Mouse (Mus musculus) heart, embryonic 10.5 days (tissue): ENCODE measurements around the gene Nphs1. TPM values are rescaled to one million over a fixed set of nuclear protein-coding genes. Genes with fewer than 3 reads are reported as not detected.

ENCODE experiments used
- DNase-seq: peaks from one replicate; pipeline ENCODE4 v3.0.0-alpha.2; 2017; ENCODE audit warnings: low spot score
- H3K27ac ChIP-seq: fragments of 300-500 bp; sonication (generic); 2 replicates; pipeline ENCODE4 v1.5.1; 2016; ENCODE audit warnings: mild to moderate bottlenecking
- H3K27me3 ChIP-seq: fragments of 300-500 bp; sonication (generic); 2 replicates; pipeline ENCODE4 v1.6.1; 2016; ENCODE audit warnings: mild to moderate bottlenecking; ENCODE audit not compliant: poor library complexity, insufficient read depth, severe bottlenecking
- H3K36me3 ChIP-seq: fragments of 300-500 bp; sonication (generic); 2 replicates; pipeline ENCODE4 v1.6.1; 2016; ENCODE audit warnings: mild to moderate bottlenecking, moderate library complexity
- H3K4me1 ChIP-seq: fragments of 300-500 bp; sonication (generic); 2 replicates; pipeline ENCODE4 v1.6.1; 2016; ENCODE audit warnings: mild to moderate bottlenecking
- H3K4me3 ChIP-seq: fragments of 300-500 bp; sonication (generic); 2 replicates; pipeline ENCODE4 v1.5.1; 2016; ENCODE audit warnings: mild to moderate bottlenecking, moderate library complexity
- H3K9me3 ChIP-seq: fragments of 300-500 bp; sonication (generic); 2 replicates; pipeline ENCODE4 v1.6.1; 2016; ENCODE audit warnings: mild to moderate bottlenecking, moderate library complexity
- WGBS: fragments of 180-500 bp; shearing (Covaris S2); methylation state at CpG from one replicate; pipeline ENCODE4 v1.1.7; 2016; 5-methylcytosine and 5-hydroxymethylcytosine counted together
- polyA plus RNA-seq: library from polyadenylated mRNA; unstranded; fragments of >200 nt; fragmentation: Nextera tagmentation; extraction: Ambion mirVana; gene quantifications from 2 replicates; pipeline ENCODE4 v1.2.1, GENCODE M21; 2016

The Nphs1 gene
- polyA plus RNA-seq, 1 experiment from 2014 or later, result 0.55 TPM

DNA sequence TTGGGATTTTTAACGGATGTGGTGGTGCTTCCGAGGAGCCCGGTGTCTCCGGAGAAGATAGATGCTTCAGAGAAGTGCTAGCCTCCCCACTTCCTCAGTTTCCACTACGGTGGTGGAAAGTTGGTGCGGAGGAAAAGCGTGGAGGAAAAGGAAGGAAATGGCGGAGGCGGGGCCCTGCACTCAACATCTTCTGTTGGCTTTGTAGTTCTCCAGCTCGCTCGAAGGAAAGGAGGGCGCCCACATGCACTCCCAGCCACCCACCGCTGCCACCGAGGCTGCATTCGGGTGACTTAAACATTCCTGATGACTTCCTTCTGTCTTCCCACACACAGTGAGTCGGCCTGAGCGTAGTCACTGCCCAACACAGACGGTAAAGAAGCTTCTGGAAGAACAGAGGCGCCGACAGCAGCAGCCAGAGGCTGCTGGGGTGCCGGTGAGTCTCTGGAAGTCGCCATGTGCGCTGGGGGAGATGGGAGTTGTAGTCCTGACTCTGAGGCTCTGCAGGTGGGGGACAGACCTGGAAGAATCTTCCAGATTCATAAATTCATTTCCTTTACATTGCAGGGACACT is 35.0 kb upstream of the Nphs1 start:
- Histone ChIP-seq H3K27ac (peak overlapping the region; percentile 75), H3K27me3 (peaks cover 33% of the 10 kb centered on the region; the same call in 1 of the 2 replicates)
- WGBS, result 24% methylated on average over 23 of the region's 23 CpGs

DNA sequence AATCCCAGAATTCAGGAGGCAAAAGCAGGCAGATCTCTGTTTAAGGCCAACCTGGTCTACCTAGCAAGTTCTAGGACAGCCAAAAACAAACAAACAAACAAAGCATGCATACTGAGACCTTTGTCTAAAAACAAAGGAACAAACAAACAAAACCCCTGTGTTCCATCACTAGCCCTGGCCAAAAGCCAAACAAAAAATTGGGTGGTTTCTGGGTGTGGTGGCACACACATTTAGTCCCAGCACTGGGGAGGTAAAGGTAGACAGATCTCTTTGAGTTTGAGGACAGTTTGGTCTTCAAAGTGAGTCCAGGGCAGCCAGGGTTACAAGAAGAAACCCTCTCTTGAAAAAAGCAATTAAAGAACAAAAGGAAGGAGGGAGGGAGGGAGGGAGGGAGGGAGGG is 28.8 kb upstream of the Nphs1 start:
- H3K4me1 ChIP-seq, result no peaks in the 10 kb centered on the region; the same call in 1 of the 2 replicates
- no peak overlapping the region for H3K27ac ChIP-seq
- H3K36me3 ChIP-seq, result peaks cover 23% of the 10 kb centered on the region
- no peaks in the 10 kb centered on the region for H3K9me3 ChIP-seq
- no peak for DNase-seq
- no peak overlapping the region for H3K4me3 ChIP-seq
- no peaks in the 10 kb centered on the region; the same call in 1 of the 2 replicates for H3K27me3 ChIP-seq

More for the DNA sequence above, 35.0 kb upstream of the Nphs1 start:
- no peak for DNase-seq
- Histone ChIP-seq H3K36me3 (peaks cover 19% of the 10 kb centered on the region), H3K4me3 (peak overlapping the region; percentile 66), H3K9me3 (no peaks in the 10 kb centered on the region), H3K4me1 (peaks cover 18% of the 10 kb centered on the region)

GRCm38 (mm10) chr7:30430191-30430590 is 27.9 kb upstream of the Nphs1 start:
- Histone ChIP-seq H3K9me3 (no peaks in the 10 kb centered on the region), H3K27me3 (peaks cover 6% of the 10 kb centered on the region), H3K36me3 (peaks cover 21% of the 10 kb centered on the region), H3K4me3 (no peak overlapping the region), H3K4me1 (no peaks in the 10 kb centered on the region; the same call in 1 of the 2 replicates), H3K27ac (no peak overlapping the region)
- WGBS, result 43% methylated on average over 2 of the region's 2 CpGs
- no peak for DNase-seq

DNA sequence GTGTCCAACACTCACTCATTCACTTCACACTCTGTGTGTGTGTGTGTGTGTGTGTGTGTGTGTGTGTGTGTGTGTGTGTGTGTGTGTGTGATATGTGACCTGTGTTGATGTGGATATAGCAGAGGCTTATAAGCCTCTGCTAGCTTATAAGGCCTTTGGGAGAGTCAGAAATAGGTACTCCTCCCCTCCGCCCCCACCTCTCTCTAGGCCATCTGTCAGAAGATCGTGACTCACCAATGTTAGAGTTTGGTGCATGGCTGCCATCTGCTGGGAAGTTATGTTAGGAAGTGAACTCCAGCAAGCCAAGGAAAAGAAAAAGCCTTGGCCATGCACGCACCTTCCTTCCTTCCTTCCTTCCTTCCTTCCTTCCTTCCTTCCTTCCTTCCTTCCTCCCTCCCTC is 26.3 kb upstream of the Nphs1 start:
- no peaks in the 10 kb centered on the region for H3K9me3 ChIP-seq
- DNase-seq, result no peak
- 11% methylated on average over 3 of the region's 3 CpGs for WGBS
- peaks cover 10% of the 10 kb centered on the region for H3K36me3 ChIP-seq
- H3K4me3 ChIP-seq, result no peak overlapping the region
- H3K27me3 ChIP-seq, result peaks cover 22% of the 10 kb centered on the region
- no peak overlapping the region for H3K27ac ChIP-seq
- peaks cover 1% of the 10 kb centered on the region; the same call in 1 of the 2 replicates for H3K4me1 ChIP-seq

DNA sequence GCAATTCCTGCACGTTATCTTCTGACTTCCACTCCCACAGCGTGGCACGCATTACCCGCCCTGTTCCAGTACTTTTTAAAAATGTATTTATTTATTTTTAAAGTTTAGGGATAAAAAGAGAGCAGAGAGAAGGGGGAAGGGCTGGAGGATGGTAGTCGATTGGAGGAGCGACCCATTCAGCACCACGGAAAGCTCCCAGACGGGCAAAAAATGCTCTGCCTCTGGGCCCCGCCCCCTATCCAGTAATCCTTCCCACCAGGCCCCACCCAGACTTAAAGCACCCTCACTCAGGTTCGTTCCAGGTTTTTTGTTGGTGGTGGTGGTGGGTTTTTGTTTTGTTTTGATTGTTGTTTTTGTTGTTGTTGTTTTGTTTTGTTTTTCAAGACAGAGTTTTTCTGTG is 23.9 kb upstream of the Nphs1 start:
- Histone ChIP-seq H3K9me3 (no peaks in the 10 kb centered on the region), H3K4me3 (no peak overlapping the region), H3K4me1 (peaks cover 2% of the 10 kb centered on the region; the same call in 1 of the 2 replicates), H3K36me3 (no peaks in the 10 kb centered on the region), H3K27me3 (peaks cover 44% of the 10 kb centered on the region), H3K27ac (no peak overlapping the region)
- WGBS, result 4% methylated on average over 10 of the region's 10 CpGs
- no peak for DNase-seq

- Histone ChIP-seq H3K9me3 (no peaks in the 10 kb centered on the region), H3K27ac (no peak overlapping the region), H3K4me3 (no peak overlapping the region), H3K4me1 (peaks cover 2% of the 10 kb centered on the region; the same call in 1 of the 2 replicates), H3K27me3 (peaks cover 49% of the 10 kb centered on the region), H3K36me3 (no peaks in the 10 kb centered on the region)
- WGBS, result 62% methylated on average over 10 of the region's 10 CpGs
- DNase-seq, result no peak
These were observed 23.4 kb upstream of the Nphs1 start for GRCm38 (mm10) chr7:30434701-30435100.

DNA sequence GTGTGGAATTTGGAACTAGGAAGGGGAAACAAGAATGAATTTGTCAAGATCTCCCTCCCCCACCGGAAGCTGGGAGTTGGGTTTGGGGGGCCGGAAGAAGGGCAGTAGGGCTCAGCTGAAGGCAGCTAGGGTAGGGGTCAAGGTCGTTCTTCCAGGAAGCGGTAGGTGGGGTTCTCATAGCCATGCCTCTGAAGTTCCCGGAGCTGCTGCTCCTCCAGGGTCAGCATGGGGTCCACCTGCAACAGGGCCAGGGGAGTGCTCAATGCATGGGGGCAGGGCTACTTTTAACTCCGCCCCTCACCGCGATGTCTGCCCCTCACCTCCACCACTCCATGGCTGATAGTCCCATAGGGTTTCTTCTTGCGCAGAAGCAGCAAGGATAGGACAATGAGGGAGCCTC is 23.0 kb upstream of the Nphs1 start:
- no peak overlapping the region for H3K4me3 ChIP-seq
- peaks cover 2% of the 10 kb centered on the region; the same call in 1 of the 2 replicates for H3K4me1 ChIP-seq
- no peaks in the 10 kb centered on the region for H3K9me3 ChIP-seq
- H3K27ac ChIP-seq, result no peak overlapping the region
- DNase-seq, result no peak
- 40% methylated on average over 9 of the region's 9 CpGs for WGBS
- H3K36me3 ChIP-seq, result no peaks in the 10 kb centered on the region
- H3K27me3 ChIP-seq, result peaks cover 53% of the 10 kb centered on the region

GRCm38 (mm10) chr7:30436879-30437278 is 21.2 kb upstream of the Nphs1 start:
- Histone ChIP-seq H3K4me3 (no peak overlapping the region), H3K27me3 (peaks cover 64% of the 10 kb centered on the region), H3K36me3 (no peaks in the 10 kb centered on the region), H3K9me3 (no peaks in the 10 kb centered on the region), H3K4me1 (0 out of 2 replicates have a peak, but pooled peaks cover 2% of the 10 kb centered on the region), H3K27ac (no peak overlapping the region)
- 14% methylated on average over 10 of the region's 10 CpGs for WGBS
- no peak for DNase-seq

DNA sequence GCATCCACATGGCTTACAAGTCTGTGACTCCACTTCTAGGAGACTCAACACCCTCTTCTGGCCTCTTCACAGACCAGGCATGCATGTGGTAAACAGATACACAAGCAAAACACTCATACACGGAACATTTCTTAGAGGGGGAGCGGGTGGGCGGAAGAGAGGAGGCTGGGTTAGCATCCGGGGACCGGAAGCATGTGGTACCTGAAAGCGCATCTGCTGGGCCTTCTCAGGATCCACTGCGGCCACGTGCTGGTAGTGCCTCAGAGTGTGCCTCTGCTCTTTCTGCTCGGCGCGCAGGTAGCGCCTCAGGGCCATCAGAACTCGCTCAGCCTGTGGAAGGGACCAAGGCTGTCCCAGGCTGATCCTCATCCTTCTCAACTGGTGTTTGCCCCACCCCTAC is 18.4 kb upstream of the Nphs1 start:
- Histone ChIP-seq H3K36me3 (no peaks in the 10 kb centered on the region), H3K4me3 (no peak overlapping the region), H3K27me3 (peaks cover 91% of the 10 kb centered on the region), H3K4me1 (peaks cover 10% of the 10 kb centered on the region), H3K9me3 (no peaks in the 10 kb centered on the region), H3K27ac (no peak overlapping the region)
- WGBS, result 71% methylated on average over 13 of the region's 13 CpGs
- DNase-seq, result no peak

- peaks cover 91% of the 10 kb centered on the region for H3K27me3 ChIP-seq
- H3K9me3 ChIP-seq, result no peaks in the 10 kb centered on the region
These were observed 17.4 kb upstream of the Nphs1 start for GRCm38 (mm10) chr7:30440697-30441096.

GRCm38 (mm10) chr7:30443696-30444095 is 14.4 kb upstream of the Nphs1 start:
- Histone ChIP-seq H3K27ac (no peak overlapping the region), H3K27me3 (peaks cover 87% of the 10 kb centered on the region), H3K4me1 (peaks cover 19% of the 10 kb centered on the region), H3K36me3 (no peaks in the 10 kb centered on the region), H3K4me3 (peak overlapping the region; percentile 79; the same call in 1 of the 2 replicates), H3K9me3 (peaks cover 3% of the 10 kb centered on the region; the same call in 1 of the 2 replicates)
- WGBS, result 23% methylated on average over 9 of the region's 9 CpGs
- DNase-seq, result no peak

More at GRCm38 (mm10) chr7:30440697-30441096, 17.4 kb upstream of the Nphs1 start:
- 33% methylated on average over 2 of the region's 5 CpGs for WGBS
- no peaks in the 10 kb centered on the region for H3K36me3 ChIP-seq
- no peak for DNase-seq
- peaks cover 20% of the 10 kb centered on the region for H3K4me1 ChIP-seq
- no peak overlapping the region for H3K4me3 ChIP-seq
- no peak overlapping the region for H3K27ac ChIP-seq

- Histone ChIP-seq H3K9me3 (peaks cover 3% of the 10 kb centered on the region; the same call in 1 of the 2 replicates), H3K27me3 (peaks cover 80% of the 10 kb centered on the region), H3K4me3 (peak overlapping the region; percentile 79), H3K27ac (peak overlapping the region; percentile 83; the same call in 1 of the 2 replicates), H3K36me3 (no peaks in the 10 kb centered on the region), H3K4me1 (peaks cover 19% of the 10 kb centered on the region)
- no peak for DNase-seq
- 1% methylated on average over 38 of the region's 38 CpGs for WGBS
These were observed 13.8 kb upstream of the Nphs1 start for GRCm38 (mm10) chr7:30444154-30444970.
